Mouse (Mus musculus): Measurements from ENCODE around the gene Ankfy1.
"Not testable (repeated sequence)": the region's sequence is repeated elsewhere in the genome, so short reads cannot be mapped to it uniquely, and the experiment has no call there.

Ankfy1 gene

GRCm38 (mm10) chr11:72723871-72724270 lies 34.1 kb downstream of the Ankfy1 start:
- peak; percentile 10 for DNase-seq

GRCm38 (mm10) chr11:72726023-72726422 lies 36.2 kb downstream of the Ankfy1 start:
- no peak for DNase-seq

- DNase-seq = no peak
These were observed 43.9 kb downstream of the Ankfy1 start for GRCm38 (mm10) chr11:72733736-72734135.

GRCm38 (mm10) chr11:72734840-72735518 lies 45.2 kb downstream of the Ankfy1 start:
- no peak for DNase-seq

- DNase-seq = no peak
These were observed 45.7 kb downstream of the Ankfy1 start for GRCm38 (mm10) chr11:72735519-72735860.

GRCm38 (mm10) chr11:72736320-72736719 lies 46.5 kb downstream of the Ankfy1 start:
- no peak for DNase-seq

GRCm38 (mm10) chr11:72737517-72737916 lies 47.7 kb downstream of the Ankfy1 start:
- not testable (repeated sequence) for DNase-seq

- no peak for DNase-seq
These were observed 49.2 kb downstream of the Ankfy1 start for GRCm38 (mm10) chr11:72739048-72739447.

GRCm38 (mm10) chr11:72751956-72752355 lies 62.1 kb downstream of the Ankfy1 start:
- peak; percentile 17 for DNase-seq

GRCm38 (mm10) chr11:72758316-72758715 lies 68.5 kb downstream of the Ankfy1 start:
- DNase-seq = no peak

- no peak for DNase-seq
These were observed 69.8 kb downstream of the Ankfy1 start for GRCm38 (mm10) chr11:72759581-72759980.

GRCm38 (mm10) chr11:72760781-72761180 lies 71.0 kb downstream of the Ankfy1 start:
- DNase-seq = no peak

GRCm38 (mm10) chr11:72764270-72764669 lies 74.5 kb downstream of the Ankfy1 start:
- no peak for DNase-seq

GRCm38 (mm10) chr11:72767716-72768115 lies 77.9 kb downstream of the Ankfy1 start:
- no peak for DNase-seq

GRCm38 (mm10) chr11:72769061-72769460 lies 79.3 kb downstream of the Ankfy1 start:
- no peak for DNase-seq

GRCm38 (mm10) chr11:72770324-72770723 lies 80.5 kb downstream of the Ankfy1 start:
- no peak for DNase-seq

GRCm38 (mm10) chr11:72770816-72771215 lies 81.0 kb downstream of the Ankfy1 start:
- DNase-seq = no peak

GRCm38 (mm10) chr11:72771461-72771860 lies 81.7 kb downstream of the Ankfy1 start:
- DNase-seq = no peak

- not testable (repeated sequence) for DNase-seq
These were observed 82.8 kb downstream of the Ankfy1 start for GRCm38 (mm10) chr11:72772611-72773010.

GRCm38 (mm10) chr11:72778957-72779356 lies 89.2 kb downstream of the Ankfy1 start:
- DNase-seq = no peak

GRCm38 (mm10) chr11:72782103-72782502 lies 92.3 kb downstream of the Ankfy1 start:
- DNase-seq = no peak

GRCm38 (mm10) chr11:72782503-72782902 lies 92.7 kb downstream of the Ankfy1 start:
- DNase-seq = no peak

- no peak for DNase-seq
These were observed 102.2 kb downstream of the Ankfy1 start for GRCm38 (mm10) chr11:72792033-72792432.

- no peak for DNase-seq
These were observed 105.3 kb downstream of the Ankfy1 start for GRCm38 (mm10) chr11:72795149-72795454.

Data from lung, postnatal 14 days (tissue).